Mouse (Mus musculus) forebrain, embryonic 11.5 days (tissue): ENCODE measurements around the gene Gsg1l. TPM values are rescaled to one million over a fixed set of nuclear protein-coding genes. Genes with fewer than 3 reads are reported as not detected.

Source experiments
- ATAC-seq: fragments of 200-750 bp; cut with Nextera tagmentation; replicated peaks from 2 replicates; pipeline ENCODE4 v1.8.0; 2017; ENCODE audit warnings: moderate TSS enrichment; ENCODE audit not compliant: low FRiP score
- DNase-seq: peaks from one replicate; pipeline ENCODE4 v3.0.0-alpha.2; 2017; ENCODE audit warnings: low spot score
- H3K27ac ChIP-seq: fragments of 300-500 bp; sonication (generic); 2 replicates; pipeline ENCODE4 v1.5.1; 2014; ENCODE audit warnings: low read depth, low read length
- H3K27me3 ChIP-seq: fragments of 300-500 bp; sonication (generic); 2 replicates; pipeline ENCODE4 v1.6.1; 2014; ENCODE audit warnings: mild to moderate bottlenecking, low read length, mixed read lengths; ENCODE audit not compliant: control insufficient read depth, insufficient read depth
- H3K36me3 ChIP-seq: fragments of 300-500 bp; sonication (generic); 2 replicates; pipeline ENCODE4 v1.6.1; 2014; ENCODE audit warnings: mild to moderate bottlenecking, low read length, moderate library complexity, mixed read lengths; ENCODE audit not compliant: control insufficient read depth, insufficient read depth
- H3K4me1 ChIP-seq: fragments of 300-500 bp; sonication (generic); replicated peaks from 2 replicates; pipeline ENCODE4 v1.6.1; 2014; ENCODE audit warnings: low read length, mixed read lengths; ENCODE audit not compliant: control insufficient read depth, insufficient read depth
- H3K4me2 ChIP-seq: fragments of 300-500 bp; sonication (generic); 2 replicates; pipeline ENCODE4 v1.6.1; 2014; ENCODE audit warnings: low read depth, mild to moderate bottlenecking, low read length, moderate library complexity, mixed read lengths; ENCODE audit not compliant: severe bottlenecking
- H3K4me3 ChIP-seq: fragments of 300-500 bp; sonication (generic); 2 replicates; pipeline ENCODE4 v1.5.1; 2014; ENCODE audit warnings: low read depth, low read length
- H3K9ac ChIP-seq: fragments of 300-500 bp; sonication (generic); 2 replicates; pipeline ENCODE4 v1.6.1; 2014; ENCODE audit warnings: low read length
- H3K9me3 ChIP-seq: fragments of 300-500 bp; sonication (generic); 2 replicates; pipeline ENCODE4 v1.6.1; 2016; ENCODE audit warnings: low read length, mixed read lengths; ENCODE audit not compliant: control insufficient read depth
- WGBS: fragments of 180-500 bp; shearing (Covaris S2); extraction: QIAGEN DNeasy Blood & Tissue Kit; methylation state at CpG from one replicate; pipeline ENCODE4 v1.1.7; 2014; 5-methylcytosine and 5-hydroxymethylcytosine counted together
- polyA plus RNA-seq: library from polyadenylated mRNA; unstranded; fragments of >200 nt; fragmentation: Nextera tagmentation; extraction: Ambion mirVana; gene quantifications from 2 replicates; pipeline ENCODE4 v1.2.1, GENCODE M21; 2014

Gene Gsg1l
- polyA plus RNA-seq, 1 experiment from 2014 or later = 0.72 TPM

- Histone ChIP-seq H3K9me3 (no peaks in the 10 kb centered on the region), H3K9ac (no peak overlapping the region), H3K27me3 (no peaks in the 10 kb centered on the region), H3K4me1 (no peaks in the 10 kb centered on the region), H3K27ac (no peak overlapping the region), H3K4me3 (no peak overlapping the region), H3K36me3 (no peaks in the 10 kb centered on the region), H3K4me2 (no peak overlapping the region)
- DNase-seq (no peak), ATAC-seq (no peak)
- 93% methylated on average over 3 of the region's 3 CpGs for WGBS
These were observed 49.9 kb downstream of the Gsg1l start for GRCm38 (mm10) chr7:126032365-126032755.

- DNase-seq (no peak), ATAC-seq (no peak)
- Histone ChIP-seq H3K9ac (no peak overlapping the region), H3K4me3 (no peak overlapping the region), H3K27ac (no peak overlapping the region), H3K27me3 (no peaks in the 10 kb centered on the region), H3K4me1 (no peaks in the 10 kb centered on the region), H3K9me3 (no peaks in the 10 kb centered on the region), H3K4me2 (no peak overlapping the region), H3K36me3 (no peaks in the 10 kb centered on the region)
- WGBS = 86% methylated on average over 10 of the region's 10 CpGs
These were observed 50.4 kb downstream of the Gsg1l start for GRCm38 (mm10) chr7:126031598-126032364.

GRCm38 (mm10) chr7:126027410-126027809 is 54.8 kb downstream of the Gsg1l start:
- Histone ChIP-seq H3K9ac (no peak overlapping the region), H3K4me1 (no peaks in the 10 kb centered on the region), H3K4me2 (no peak overlapping the region), H3K4me3 (no peak overlapping the region), H3K27me3 (no peaks in the 10 kb centered on the region), H3K36me3 (no peaks in the 10 kb centered on the region), H3K27ac (no peak overlapping the region), H3K9me3 (no peaks in the 10 kb centered on the region)
- DNase-seq = no peak
- 63% methylated on average over 1 of the region's 1 CpGs for WGBS
- no peak for ATAC-seq

GRCm38 (mm10) chr7:126026600-126026999 is 55.6 kb downstream of the Gsg1l start:
- whole genome bisulfite sequencing = 65% methylated on average over 5 of the region's 5 CpGs
- no peak overlapping the region for H3K4me3 ChIP-seq
- ATAC-seq = no peak
- no peaks in the 10 kb centered on the region for H3K9me3 ChIP-seq
- no peak overlapping the region for H3K27ac ChIP-seq
- H3K4me1 ChIP-seq = no peaks in the 10 kb centered on the region
- H3K4me2 ChIP-seq = no peak overlapping the region
- H3K9ac ChIP-seq = no peak overlapping the region
- H3K36me3 ChIP-seq = no peaks in the 10 kb centered on the region
- no peaks in the 10 kb centered on the region for H3K27me3 ChIP-seq
- DNase-seq = no peak

GRCm38 (mm10) chr7:126019966-126020365 is 62.2 kb downstream of the Gsg1l start:
- Histone ChIP-seq H3K9me3 (no peaks in the 10 kb centered on the region), H3K9ac (no peak overlapping the region), H3K27me3 (no peaks in the 10 kb centered on the region), H3K36me3 (no peaks in the 10 kb centered on the region), H3K4me1 (peaks cover 5% of the 10 kb centered on the region; the same call in 1 of the 2 replicates), H3K27ac (no peak overlapping the region), H3K4me3 (no peak overlapping the region), H3K4me2 (no peak overlapping the region)
- DNase-seq = no peak
- no peak for ATAC-seq
- WGBS = 69% methylated on average over 6 of the region's 6 CpGs

- Histone ChIP-seq H3K9ac (peak overlapping the region; percentile 20; the same call in 1 of the 2 replicates), H3K9me3 (no peaks in the 10 kb centered on the region), H3K4me3 (no peak overlapping the region), H3K36me3 (no peaks in the 10 kb centered on the region), H3K4me1 (peaks cover 5% of the 10 kb centered on the region; the same call in 1 of the 2 replicates), H3K4me2 (no peak overlapping the region), H3K27ac (no peak overlapping the region), H3K27me3 (no peaks in the 10 kb centered on the region)
- DNase-seq = no peak
- 39% methylated on average over 9 of the region's 9 CpGs for WGBS
- no peak for ATAC-seq
These were observed 62.9 kb downstream of the Gsg1l start for GRCm38 (mm10) chr7:126019321-126019720.

- no peaks in the 10 kb centered on the region for H3K36me3 ChIP-seq
- no peak overlapping the region for H3K9ac ChIP-seq
- no peak overlapping the region for H3K4me2 ChIP-seq
- DNase-seq (no peak), ATAC-seq (no peak)
- no peak overlapping the region for H3K27ac ChIP-seq
- peaks cover 13% of the 10 kb centered on the region for H3K4me1 ChIP-seq
- no peak overlapping the region for H3K4me3 ChIP-seq
- WGBS = 88% methylated on average over 4 of the region's 4 CpGs
- H3K27me3 ChIP-seq = no peaks in the 10 kb centered on the region
- no peaks in the 10 kb centered on the region for H3K9me3 ChIP-seq
These were observed 64.8 kb downstream of the Gsg1l start for GRCm38 (mm10) chr7:126017455-126017854.

- Histone ChIP-seq H3K4me1 (peaks cover 16% of the 10 kb centered on the region), H3K36me3 (no peaks in the 10 kb centered on the region), H3K27me3 (no peaks in the 10 kb centered on the region), H3K9me3 (no peaks in the 10 kb centered on the region), H3K4me2 (no peak overlapping the region), H3K4me3 (no peak overlapping the region), H3K9ac (no peak overlapping the region), H3K27ac (peak overlapping the region; percentile 60; the same call in 1 of the 2 replicates)
- ATAC-seq = peak; percentile 75
- WGBS = 22% methylated on average over 11 of the region's 11 CpGs
- DNase-seq = peak; percentile 70
These were observed 69.7 kb downstream of the Gsg1l start for GRCm38 (mm10) chr7:126012325-126013021.
